Mouse (Mus musculus) ES-Bruce4 (cell line): ENCODE results near the gene Selenot. TPM values are rescaled to one million over a fixed set of nuclear protein-coding genes. Genes with fewer than 3 reads are reported as not detected.
A peak's percentile ranks its signal among the peaks of the same experiment; 100 is the strongest.

Source experiments
- H3K27ac ChIP-seq: 2 replicates; pipeline ENCODE4 v1.5.1; 2012; ENCODE audit warnings: low read length, inconsistent platforms; ENCODE audit not compliant: insufficient read depth
- H3K27me3 ChIP-seq: 2 replicates; pipeline ENCODE4 v1.6.1; 2012; ENCODE audit warnings: mild to moderate bottlenecking, low read length, inconsistent platforms; ENCODE audit not compliant: control insufficient read depth, poor library complexity, insufficient read depth, severe bottlenecking
- H3K36me3 ChIP-seq: 2 replicates; pipeline ENCODE4 v1.6.1; 2012; ENCODE audit warnings: inconsistent platforms, mild to moderate bottlenecking, low read length, moderate library complexity; ENCODE audit not compliant: control insufficient read depth, poor library complexity, insufficient read depth, severe bottlenecking
- H3K4me1 ChIP-seq: one replicate; pipeline ENCODE4 v1.8.1; 2011; ENCODE audit warnings: low read length; ENCODE audit not compliant: control insufficient read depth, insufficient read depth
- H3K4me3 ChIP-seq: 2 replicates; pipeline ENCODE4 v1.5.1; 2011; ENCODE audit warnings: low read depth, mild to moderate bottlenecking, low read length
- H3K9ac ChIP-seq: 2 replicates; pipeline ENCODE4 v1.6.1; 2012; ENCODE audit warnings: low read depth, mild to moderate bottlenecking, inconsistent platforms; ENCODE audit not compliant: poor library complexity, severe bottlenecking
- H3K9me3 ChIP-seq: replicated peaks from 2 replicates; pipeline ENCODE4 v1.6.1; 2012; ENCODE audit warnings: mild to moderate bottlenecking, low read length, inconsistent platforms; ENCODE audit not compliant: control insufficient read depth, poor library complexity, insufficient read depth, severe bottlenecking
- CTCF ChIP-seq: IDR thresholded peaks from one replicate; pipeline ENCODE4 v1.8.1; 2011; ENCODE audit warnings: low read depth, low read length
- EP300 ChIP-seq: IDR thresholded peaks from 2 replicates; pipeline ENCODE4 v1.6.1; 2011; ENCODE audit warnings: low read depth, low read length; ENCODE audit not compliant: insufficient read depth
- POLR2A ChIP-seq: IDR thresholded peaks from one replicate; pipeline ENCODE4 v1.8.1; 2011; ENCODE audit warnings: low read length; ENCODE audit not compliant: insufficient read depth
- polyA plus RNA-seq: library from polyadenylated mRNA; stranded (reverse); fragments of >200 nt; gene quantifications from 2 replicates; pipeline ENCODE4 v1.2.4, GENCODE M21; 2011; ENCODE audit warnings: low read depth; ENCODE audit not compliant: missing spikeins, insufficient read depth, insufficient read length

The Selenot gene
- polyA plus RNA-seq, 1 experiment: 134 TPM

DNA sequence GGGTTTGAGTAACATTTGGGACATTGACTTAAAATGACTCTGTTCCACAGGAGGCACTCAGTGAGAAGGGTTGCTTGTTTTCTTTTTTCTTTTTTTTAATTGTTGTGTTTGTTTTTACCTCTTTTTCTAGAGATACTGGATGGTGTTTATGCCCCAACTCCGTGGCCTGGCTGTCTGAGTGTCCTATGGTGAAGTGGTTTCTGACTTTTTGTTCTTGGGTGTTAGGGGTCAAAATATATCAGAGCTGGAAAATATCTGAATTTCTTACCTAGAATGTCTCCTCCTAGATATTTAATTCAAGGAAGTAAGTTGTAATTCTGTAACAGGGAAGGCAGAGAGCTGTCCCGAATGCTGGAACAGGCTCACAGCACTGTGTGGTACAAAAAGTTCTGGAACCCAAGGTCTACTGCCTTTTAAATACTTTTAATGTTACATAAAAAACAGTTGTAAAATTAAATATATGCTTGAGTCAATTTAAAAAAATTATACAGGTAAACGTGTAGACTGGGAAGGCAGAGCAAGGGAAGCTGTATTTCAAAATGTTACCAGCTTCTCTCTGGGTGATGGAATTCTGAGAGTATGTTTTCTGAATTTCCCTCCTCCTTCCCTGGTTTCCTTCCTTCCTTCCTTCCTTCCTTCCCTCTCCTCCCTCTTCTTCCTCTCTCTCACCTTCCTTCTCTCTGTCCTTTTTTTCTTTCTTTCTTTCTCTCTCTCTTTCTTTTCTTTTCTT, 46.4 kb downstream of the Selenot start:
- Histone ChIP-seq H3K36me3 (no peaks in the 10 kb centered on the region), H3K9me3 (no peaks in the 10 kb centered on the region), H3K4me1 (no peaks in the 10 kb centered on the region), H3K4me3 (no peak overlapping the region), H3K27ac (no peak overlapping the region), H3K9ac (no peak overlapping the region), H3K27me3 (no peaks in the 10 kb centered on the region)
- no peak for TF ChIP-seq CTCF
- TF ChIP-seq POLR2A: no peak
- TF ChIP-seq EP300: no peak

DNA sequence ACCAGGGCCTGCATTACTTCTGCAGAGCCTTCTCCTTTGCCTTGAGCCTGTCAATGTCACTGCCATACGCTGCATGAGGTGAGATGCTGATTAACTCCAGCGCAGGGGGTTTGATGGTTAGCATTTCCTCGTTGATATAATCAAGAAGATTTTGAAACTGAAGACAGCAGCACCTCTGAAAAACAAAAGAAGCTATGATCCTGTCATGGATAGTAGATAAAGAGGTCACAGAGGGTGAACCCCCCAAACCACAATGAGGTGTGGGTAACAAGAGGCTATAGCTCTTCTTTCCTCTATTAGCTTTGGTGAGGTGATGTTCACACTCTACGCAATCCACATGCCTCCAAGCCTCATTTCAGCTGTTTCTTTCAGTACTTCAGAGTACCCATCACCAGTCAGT, 48.5 kb downstream of the Selenot start:
- no peaks in the 10 kb centered on the region for H3K36me3 ChIP-seq
- no peaks in the 10 kb centered on the region for H3K4me1 ChIP-seq
- no peaks in the 10 kb centered on the region for H3K9me3 ChIP-seq
- H3K9ac ChIP-seq: no peak overlapping the region
- H3K27ac ChIP-seq: no peak overlapping the region
- H3K27me3 ChIP-seq: no peaks in the 10 kb centered on the region
- TF ChIP-seq EP300 (no peak), CTCF (no peak), POLR2A (no peak)
- H3K4me3 ChIP-seq: no peak overlapping the region

DNA sequence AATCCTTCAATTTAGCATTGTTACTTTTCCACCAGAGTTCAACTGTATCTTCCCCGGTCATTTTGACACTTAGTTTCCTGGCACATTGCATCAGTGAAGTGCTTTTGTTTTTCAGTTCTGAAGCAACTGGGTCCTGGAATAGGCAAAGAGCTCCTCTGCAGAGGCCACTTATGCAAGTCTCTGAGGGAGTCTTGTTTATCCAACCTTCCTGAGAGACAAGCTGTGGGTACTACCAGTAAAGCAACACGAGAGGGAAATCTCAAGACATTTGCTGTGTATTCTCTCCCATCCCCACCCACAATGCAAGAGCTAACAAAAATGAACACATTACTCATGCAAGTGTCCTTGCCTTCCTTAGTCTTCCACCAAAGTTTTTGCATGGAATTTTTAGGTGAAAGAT, 55.3 kb downstream of the Selenot start:
- H3K27me3 ChIP-seq: no peaks in the 10 kb centered on the region

DNA sequence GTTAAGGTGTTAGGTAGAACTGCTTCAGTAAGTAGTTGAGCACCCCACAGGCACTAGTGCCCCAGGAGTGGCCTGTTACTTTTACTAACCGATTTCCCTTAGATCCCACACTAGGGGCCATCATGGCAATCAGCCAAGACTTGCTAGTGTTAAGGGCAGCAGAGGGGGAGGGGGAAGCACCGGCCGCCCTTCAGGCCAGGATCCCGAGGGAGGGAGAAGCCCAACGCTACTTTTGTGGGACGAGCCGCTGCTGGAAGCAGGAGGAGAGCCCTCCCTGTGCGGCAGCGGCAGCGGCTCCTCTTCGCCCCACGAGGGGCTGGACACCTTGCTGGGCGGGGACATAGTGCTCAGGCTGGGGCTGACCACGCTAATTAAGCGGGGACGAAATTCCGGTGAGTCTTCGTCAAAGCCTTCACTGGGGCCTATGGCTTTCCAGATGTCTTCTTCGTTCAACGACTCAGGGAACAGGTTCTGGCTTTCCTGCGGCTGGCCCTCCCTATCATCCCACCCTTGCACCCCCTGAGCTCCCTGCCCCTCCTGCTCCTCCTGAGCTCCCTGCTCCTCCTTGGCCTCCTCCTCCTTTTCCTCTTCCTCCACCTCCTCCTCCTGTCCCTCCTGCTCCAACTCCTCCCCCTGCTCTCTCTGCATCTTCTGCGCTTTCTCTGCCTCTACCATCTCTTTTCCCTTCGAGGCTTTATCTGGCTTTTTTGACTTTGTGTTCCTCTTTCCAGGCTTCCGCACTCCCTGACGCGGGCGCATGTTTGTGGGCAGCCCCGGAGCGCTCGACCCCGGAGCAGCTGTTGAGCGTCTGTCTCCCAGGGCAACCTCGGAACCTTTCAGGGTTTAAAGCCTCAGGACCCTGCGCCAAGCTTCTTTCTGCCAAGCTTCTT, 60.2 kb downstream of the Selenot start, which contains the start of gene Erich6:
Gene Erich6 (minus strand): TSS at position 802 of the 890 bp plus-strand sequence.
- H3K9me3 ChIP-seq: no peaks in the 10 kb centered on the region
- no peaks in the 10 kb centered on the region for H3K36me3 ChIP-seq
- no peak for TF ChIP-seq EP300
- H3K9ac ChIP-seq: peak within 1 kb of the TSS; percentile 14
- H3K27ac ChIP-seq: no peak within 1 kb of the TSS
- peak within 1 kb of the TSS; percentile 57 for H3K4me3 ChIP-seq
- no peaks in the 10 kb centered on the region for H3K27me3 ChIP-seq
- no peaks in the 10 kb centered on the region for H3K4me1 ChIP-seq

More for the DNA sequence above, 55.3 kb downstream of the Selenot start:
- no peak overlapping the region for H3K9ac ChIP-seq
- H3K4me1 ChIP-seq: no peaks in the 10 kb centered on the region
- no peaks in the 10 kb centered on the region for H3K36me3 ChIP-seq
- H3K9me3 ChIP-seq: no peaks in the 10 kb centered on the region
- TF ChIP-seq POLR2A: no peak
- TF ChIP-seq EP300: no peak
- no peak for TF ChIP-seq CTCF
- no peak overlapping the region for H3K27ac ChIP-seq
- no peak overlapping the region for H3K4me3 ChIP-seq

Other genes with a start within 250 kb of the Selenot start
- 29.6 and 33.4 TPM in 2 replicates for gene Tsc22d2, start 161.9 kb upstream of the Selenot start, polyA plus RNA-seq
- gene Eif2a, start 50.8 kb upstream of the Selenot start, polyA plus RNA-seq: 184 and 196 TPM in 2 replicates
- gene Serp1, start 50.7 kb upstream of the Selenot start, polyA plus RNA-seq: 47.4 and 48.0 TPM in 2 replicates
- not detected in 2 replicates for gene Erich6, start 60.6 kb downstream of the Selenot start, polyA plus RNA-seq
- gene Siah2, start 115.8 kb downstream of the Selenot start, polyA plus RNA-seq: 7.1 and 8.9 TPM in 2 replicates
- gene Mindy4b-ps, start 245.7 kb downstream of the Selenot start, polyA plus RNA-seq: not detected in 2 replicates